Mouse (Mus musculus) liver, embryonic 16.5 days (tissue): ENCODE data around the gene Glipr2. TPM values are rescaled to one million over a fixed set of nuclear protein-coding genes. Genes with fewer than 3 reads are reported as not detected.
A peak's percentile ranks its signal among the peaks of the same experiment; 100 is the strongest.

ENCODE experiments used
- ATAC-seq: fragments of 200-750 bp; cut with Nextera tagmentation; 2 replicates; pipeline ENCODE4 v1.8.0; 2017; ENCODE audit warnings: low read depth, mild to moderate bottlenecking, moderate number of reproducible peaks, moderate library complexity
- H3K27ac ChIP-seq: fragments of 300-500 bp; sonication (generic); 2 replicates; pipeline ENCODE4 v1.5.1; 2014; ENCODE audit warnings: mild to moderate bottlenecking, low read length
- H3K27me3 ChIP-seq: fragments of 300-500 bp; sonication (generic); 2 replicates; pipeline ENCODE4 v1.6.1; 2014; ENCODE audit warnings: low read depth, low read length, mixed read lengths; ENCODE audit not compliant: control insufficient read depth, insufficient read depth
- H3K36me3 ChIP-seq: fragments of 300-500 bp; sonication (generic); 2 replicates; pipeline ENCODE4 v1.6.1; 2014; ENCODE audit warnings: mild to moderate bottlenecking; ENCODE audit not compliant: control insufficient read depth, insufficient read depth
- H3K4me1 ChIP-seq: fragments of 300-500 bp; sonication (generic); 2 replicates; pipeline ENCODE4 v1.6.1; 2014; ENCODE audit warnings: low read depth, low read length, mixed read lengths; ENCODE audit not compliant: control insufficient read depth
- H3K4me2 ChIP-seq: fragments of 300-500 bp; sonication (generic); 2 replicates; pipeline ENCODE4 v1.6.1; 2014; ENCODE audit warnings: low read depth, low read length, mixed read lengths
- H3K4me3 ChIP-seq: fragments of 300-500 bp; sonication (generic); 2 replicates; pipeline ENCODE4 v1.5.1; 2014; ENCODE audit warnings: low read depth, mild to moderate bottlenecking, low read length
- H3K9ac ChIP-seq: fragments of 300-500 bp; sonication (generic); 2 replicates; pipeline ENCODE4 v1.6.1; 2014; ENCODE audit warnings: low read depth, low read length
- H3K9me3 ChIP-seq: fragments of 300-500 bp; sonication (generic); replicated peaks from 2 replicates; pipeline ENCODE4 v1.6.1; 2016; ENCODE audit warnings: low read length; ENCODE audit not compliant: control insufficient read depth
- WGBS: fragments of 180-500 bp; shearing (Covaris S2); extraction: QIAGEN DNeasy Blood & Tissue Kit; methylation state at CpG from one replicate; pipeline ENCODE4 v1.1.7; 2014; ENCODE audit not compliant: insufficient replicate concordance; 5-methylcytosine and 5-hydroxymethylcytosine counted together
- polyA plus RNA-seq: library from polyadenylated mRNA; unstranded; fragments of >200 nt; fragmentation: Nextera tagmentation; extraction: Ambion mirVana; gene quantifications from 2 replicates; pipeline ENCODE4 v1.2.1, GENCODE M21; 2015

The Glipr2 gene
- polyA plus RNA-seq, 1 experiment from 2014 or later: 66.1 TPM

DNA sequence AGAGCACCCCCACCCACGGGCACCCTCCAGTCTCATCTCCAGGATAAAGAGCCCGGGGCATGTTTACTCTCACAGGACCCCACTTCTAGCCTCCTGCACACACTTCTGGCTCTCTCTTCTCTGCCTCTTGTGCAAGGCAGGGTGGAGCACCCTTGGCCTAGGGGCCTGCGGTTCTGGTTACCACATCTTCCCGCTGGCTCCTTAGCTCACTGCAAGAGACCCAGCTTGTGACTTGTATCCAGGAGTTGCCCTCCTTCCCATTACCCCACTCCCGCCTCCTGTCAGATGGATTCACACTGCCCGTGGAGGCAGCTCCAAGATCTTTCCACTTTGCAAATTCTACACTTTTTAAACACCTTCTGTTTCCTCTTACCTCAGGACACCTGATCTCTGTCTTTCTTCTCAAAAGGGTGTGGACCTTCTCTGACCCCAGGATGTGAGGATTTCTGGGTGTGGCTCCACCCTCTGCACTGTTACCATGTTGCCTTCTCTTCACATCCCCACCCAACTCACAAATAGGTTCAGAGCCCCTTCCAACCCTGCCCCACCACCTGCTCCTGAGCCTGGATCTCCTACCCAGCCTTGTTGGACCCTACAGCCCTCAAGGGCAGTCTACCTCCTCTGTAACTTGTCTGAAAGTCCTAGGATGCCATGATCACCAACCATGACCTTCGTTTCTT, 8.8 kb downstream of the Glipr2 start:
- no peak for ATAC-seq
- peaks cover 76% of the 10 kb centered on the region for H3K4me1 ChIP-seq
- 47% methylated on average over 7 of the region's 7 CpGs for WGBS
- H3K4me3 ChIP-seq: no peak overlapping the region
- peak overlapping the region; percentile 11; the same call in 1 of the 2 replicates for H3K4me2 ChIP-seq
- no peaks in the 10 kb centered on the region; the same call in 1 of the 2 replicates for H3K36me3 ChIP-seq
- H3K9ac ChIP-seq: peak overlapping the region; percentile 36
- H3K9me3 ChIP-seq: no peaks in the 10 kb centered on the region
- peak overlapping the region; percentile 89 for H3K27ac ChIP-seq
- no peaks in the 10 kb centered on the region for H3K27me3 ChIP-seq

DNA sequence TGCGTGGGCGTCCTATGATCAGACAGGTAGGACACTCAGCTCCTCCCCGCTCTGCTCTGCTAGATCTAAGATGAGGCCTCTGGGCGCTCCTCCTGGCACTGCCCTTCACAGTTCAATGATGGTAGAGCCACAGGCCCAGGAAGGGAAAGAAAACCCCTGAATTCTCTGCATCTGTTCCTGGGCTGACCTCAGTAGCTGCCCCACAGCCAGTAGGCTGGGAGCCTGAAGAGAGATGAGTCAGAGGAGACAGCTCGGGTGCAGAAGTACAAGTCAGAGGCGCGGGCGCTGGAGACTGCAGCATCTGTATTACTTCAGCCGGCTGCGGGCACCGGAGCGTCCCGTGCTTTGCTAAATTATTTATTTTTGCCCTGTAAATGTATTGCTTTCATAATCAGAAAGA, 11.4 kb downstream of the Glipr2 start:
- Histone ChIP-seq H3K27ac (no peak overlapping the region), H3K9me3 (no peaks in the 10 kb centered on the region), H3K27me3 (no peaks in the 10 kb centered on the region), H3K4me1 (peaks cover 73% of the 10 kb centered on the region), H3K9ac (no peak overlapping the region), H3K4me3 (no peak overlapping the region), H3K36me3 (no peaks in the 10 kb centered on the region; the same call in 1 of the 2 replicates), H3K4me2 (no peak overlapping the region)
- no peak for ATAC-seq
- WGBS: 77% methylated on average over 13 of the region's 13 CpGs

DNA sequence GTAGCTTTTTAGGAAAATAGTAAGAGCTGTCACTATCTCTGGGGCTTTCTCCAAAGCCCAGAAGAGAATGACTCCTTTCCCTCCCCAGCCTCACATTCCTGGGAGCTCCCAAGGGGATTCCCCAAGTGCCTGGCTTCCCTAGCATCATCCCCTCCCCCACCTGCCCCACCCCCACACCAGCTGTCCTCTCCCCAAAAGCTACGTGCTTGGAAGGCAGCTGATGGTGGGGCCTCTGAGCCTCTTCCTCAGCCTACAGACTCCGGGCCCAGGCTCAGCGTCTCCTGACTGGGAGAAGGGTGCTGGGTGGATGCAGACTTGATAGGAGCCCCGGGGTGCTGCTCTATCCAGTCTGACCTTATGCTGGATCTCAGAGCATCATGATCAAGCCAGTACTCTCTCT, 12.2 kb downstream of the Glipr2 start:
- Histone ChIP-seq H3K9ac (no peak overlapping the region), H3K27ac (no peak overlapping the region), H3K4me2 (no peak overlapping the region)

DNA sequence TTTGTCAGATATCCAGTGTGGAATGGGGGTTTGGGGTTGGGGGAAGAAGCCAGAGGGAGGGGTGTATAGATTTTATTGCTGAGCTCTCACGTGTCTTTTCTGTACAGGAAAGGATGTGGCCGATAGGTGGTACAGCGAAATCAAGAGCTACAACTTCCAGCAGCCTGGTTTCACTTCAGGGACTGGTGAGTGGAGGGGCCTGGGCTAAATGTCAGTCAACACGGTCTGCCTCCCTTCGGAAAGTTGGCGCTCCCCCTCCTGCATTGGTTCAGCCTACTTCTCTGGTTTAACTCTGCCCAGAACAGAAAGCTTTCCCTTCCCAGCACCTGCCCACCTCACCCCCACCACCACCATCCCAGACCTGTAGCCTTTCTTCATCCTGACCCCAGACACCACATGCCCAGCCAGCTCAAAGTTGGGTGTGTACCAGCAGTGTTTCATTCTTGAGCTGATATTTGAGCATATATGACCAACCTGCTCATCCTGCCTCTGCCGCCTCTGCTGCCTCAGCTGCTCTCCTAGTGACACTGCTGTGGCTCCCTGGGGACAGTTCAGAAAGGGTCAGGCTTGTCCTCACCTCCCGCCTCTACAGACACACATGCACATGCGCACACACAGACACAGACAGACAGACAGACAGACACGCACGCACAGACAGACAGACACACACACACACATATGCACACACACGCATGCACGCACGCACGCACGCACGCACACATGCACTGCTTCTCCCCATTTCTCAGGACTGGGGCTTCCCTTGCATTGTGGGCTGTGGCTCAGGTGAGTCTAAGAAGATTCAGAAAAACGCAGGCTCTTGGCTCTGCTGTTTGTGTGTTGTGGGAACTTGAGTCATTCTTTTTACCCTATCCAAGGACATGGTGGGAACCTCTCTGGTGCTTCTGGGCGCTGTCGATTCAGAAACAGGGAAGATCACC, 13.5 kb downstream of the Glipr2 start:
- Histone ChIP-seq H3K9me3 (no peaks in the 10 kb centered on the region), H3K4me1 (peaks cover 64% of the 10 kb centered on the region), H3K9ac (no peak overlapping the region), H3K27ac (no peak overlapping the region), H3K4me3 (no peak overlapping the region), H3K4me2 (no peak overlapping the region), H3K27me3 (no peaks in the 10 kb centered on the region), H3K36me3 (no peaks in the 10 kb centered on the region; the same call in 1 of the 2 replicates)
- WGBS: 86% methylated on average over 20 of the region's 20 CpGs
- no peak for ATAC-seq

More for the DNA sequence above, 12.2 kb downstream of the Glipr2 start:
- WGBS: 38% methylated on average over 4 of the region's 4 CpGs
- Histone ChIP-seq H3K4me1 (peaks cover 70% of the 10 kb centered on the region), H3K36me3 (no peaks in the 10 kb centered on the region; the same call in 1 of the 2 replicates), H3K4me3 (no peak overlapping the region), H3K27me3 (no peaks in the 10 kb centered on the region), H3K9me3 (no peaks in the 10 kb centered on the region)
- no peak for ATAC-seq

DNA sequence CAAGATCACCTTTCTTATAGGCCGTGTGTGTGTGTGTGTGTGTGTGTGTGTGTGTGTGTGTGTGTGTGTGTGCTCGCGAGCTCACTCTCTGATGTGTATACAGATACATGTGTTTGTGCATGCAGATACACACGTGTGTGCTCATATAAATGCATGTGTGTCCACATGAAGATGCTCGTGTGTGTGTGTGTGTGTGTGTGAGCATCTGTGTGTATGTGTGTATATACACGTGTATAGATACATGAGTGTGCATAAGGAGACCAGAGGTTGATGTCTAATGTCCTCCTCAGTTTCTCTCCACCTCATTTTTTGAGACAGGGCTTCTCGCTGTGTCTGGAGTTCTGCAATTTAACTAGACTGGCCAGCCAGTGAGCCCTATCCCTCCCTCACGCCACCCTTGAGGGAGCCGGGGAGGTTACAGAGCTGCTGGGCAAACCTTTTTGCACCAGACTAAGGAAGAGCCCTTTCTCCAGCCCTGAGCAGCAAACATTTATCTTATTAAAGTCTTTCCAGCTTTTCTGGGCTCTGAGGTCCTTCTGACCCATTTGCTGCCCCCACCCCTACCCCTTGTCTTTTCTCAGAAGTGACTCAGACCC, 14.4 kb downstream of the Glipr2 start:
- WGBS: 50% methylated on average over 9 of the region's 9 CpGs
- no peaks in the 10 kb centered on the region for H3K9me3 ChIP-seq
- H3K4me2 ChIP-seq: peak overlapping the region; percentile 12; the same call in 1 of the 2 replicates
- no peak overlapping the region for H3K4me3 ChIP-seq
- H3K4me1 ChIP-seq: peaks cover 55% of the 10 kb centered on the region
- H3K27me3 ChIP-seq: no peaks in the 10 kb centered on the region
- no peak for ATAC-seq
- peak overlapping the region; percentile 79 for H3K27ac ChIP-seq
- H3K36me3 ChIP-seq: no peaks in the 10 kb centered on the region; the same call in 1 of the 2 replicates
- H3K9ac ChIP-seq: peak overlapping the region; percentile 24; the same call in 1 of the 2 replicates

DNA sequence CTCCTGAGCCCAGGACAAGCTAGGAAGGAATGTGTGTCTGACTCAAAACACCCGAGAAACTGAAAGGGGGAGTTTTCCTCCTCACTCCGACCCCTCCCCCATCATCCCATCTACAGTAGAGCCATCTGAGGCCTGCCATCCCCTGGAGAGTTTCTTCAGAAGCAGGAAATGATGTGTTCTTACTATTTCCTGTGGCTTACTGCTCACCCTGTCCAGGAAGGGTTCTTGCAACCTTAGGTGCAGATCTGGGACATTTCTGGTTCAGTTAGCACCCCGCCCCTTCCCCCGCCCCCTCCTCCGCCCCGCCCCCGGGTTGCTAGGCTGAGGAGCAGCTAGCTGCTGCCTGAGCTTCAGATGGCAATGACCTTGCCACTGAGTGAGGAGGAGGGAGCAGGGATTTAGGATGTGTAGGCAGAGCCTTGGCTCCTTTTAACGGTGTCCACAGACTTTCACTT, 15.0 kb downstream of the Glipr2 start:
- H3K9me3 ChIP-seq: no peaks in the 10 kb centered on the region
- peak overlapping the region; percentile 12; the same call in 1 of the 2 replicates for H3K4me2 ChIP-seq
- peaks cover 50% of the 10 kb centered on the region for H3K4me1 ChIP-seq
- H3K9ac ChIP-seq: no peak overlapping the region
- H3K27me3 ChIP-seq: no peaks in the 10 kb centered on the region
- WGBS: 2% methylated on average over 8 of the region's 8 CpGs
- ATAC-seq: peak; percentile 61
- H3K27ac ChIP-seq: peak overlapping the region; percentile 79
- peaks cover 1% of the 10 kb centered on the region; the same call in 1 of the 2 replicates for H3K36me3 ChIP-seq
- H3K4me3 ChIP-seq: no peak overlapping the region

DNA sequence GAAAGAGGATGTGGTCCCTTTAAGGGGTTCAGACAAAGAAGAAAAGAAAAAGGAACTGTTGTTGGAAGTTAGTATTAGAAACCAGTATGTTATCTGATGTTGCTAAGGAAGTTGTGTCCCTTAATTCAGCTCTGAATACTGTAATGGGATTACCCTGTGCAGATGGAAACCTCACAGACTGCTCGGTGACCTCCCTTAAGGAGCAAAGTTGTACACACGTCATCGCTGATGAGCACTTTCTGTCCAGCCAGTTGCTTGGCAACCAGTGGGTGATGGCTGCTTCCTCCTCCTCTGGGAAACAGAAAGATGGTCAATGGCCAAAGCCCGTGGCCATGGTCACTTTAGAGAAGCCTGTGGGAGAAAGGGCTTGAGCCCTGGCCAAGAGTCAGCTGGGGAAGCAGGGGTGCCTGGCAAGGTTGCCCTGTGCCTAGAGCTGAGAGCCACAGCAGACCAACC, 16.4 kb downstream of the Glipr2 start:
- 21% methylated on average over 4 of the region's 4 CpGs for WGBS
- Histone ChIP-seq H3K36me3 (peaks cover 6% of the 10 kb centered on the region; the same call in 1 of the 2 replicates), H3K4me2 (no peak overlapping the region), H3K9me3 (no peaks in the 10 kb centered on the region), H3K9ac (no peak overlapping the region), H3K27ac (peak overlapping the region; percentile 67), H3K27me3 (no peaks in the 10 kb centered on the region), H3K4me3 (no peak overlapping the region), H3K4me1 (peaks cover 41% of the 10 kb centered on the region)
- ATAC-seq: no peak

DNA sequence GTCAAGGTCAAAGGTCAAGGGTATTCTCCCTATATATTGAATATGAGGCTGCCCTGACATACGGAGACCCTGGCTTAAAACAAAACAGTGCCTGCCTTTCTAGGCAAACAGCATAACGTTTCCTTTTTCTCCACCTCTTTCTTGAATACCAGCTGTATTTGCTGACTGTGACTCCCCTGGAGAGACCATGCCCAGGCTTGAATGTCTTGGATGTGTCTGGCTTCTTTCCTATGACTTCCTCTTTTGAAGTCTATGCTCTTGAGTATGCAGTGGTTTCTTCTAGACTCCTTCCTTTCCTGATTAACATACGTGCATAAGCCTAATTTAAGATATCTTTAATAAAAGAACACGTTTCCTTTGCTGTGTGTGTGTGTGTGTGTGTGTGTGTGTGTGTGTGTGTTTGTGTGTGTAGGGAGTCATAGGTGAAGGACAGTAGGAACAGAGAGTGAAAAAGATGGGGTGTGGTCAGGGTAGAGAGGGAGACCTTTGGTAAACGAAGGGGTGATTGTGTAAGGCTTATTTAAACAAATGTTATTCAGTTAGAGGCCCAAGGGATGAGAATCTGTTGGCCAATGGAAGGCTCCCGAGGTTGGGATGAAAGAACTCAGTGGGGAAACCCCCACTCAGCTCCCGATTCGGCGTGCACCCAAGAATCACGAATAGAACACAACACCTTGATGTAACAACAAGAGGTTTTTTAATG, 17.9 kb downstream of the Glipr2 start:
- Histone ChIP-seq H3K27ac (peak overlapping the region; percentile 69), H3K4me2 (no peak overlapping the region), H3K4me1 (peaks cover 34% of the 10 kb centered on the region), H3K27me3 (no peaks in the 10 kb centered on the region), H3K9me3 (no peaks in the 10 kb centered on the region), H3K4me3 (no peak overlapping the region), H3K36me3 (peaks cover 6% of the 10 kb centered on the region; the same call in 1 of the 2 replicates), H3K9ac (no peak overlapping the region)
- WGBS: 50% methylated on average over 10 of the region's 10 CpGs
- ATAC-seq: peak; percentile 80
